Mouse (Mus musculus) bone marrow, adult 2 months (tissue): ENCODE data around the gene Slc35e2.

ENCODE experiments used
- CTCF ChIP-seq: fragments of 200-500 bp; IDR thresholded peaks from 2 replicates; pipeline ENCODE4 v1.5.1; 2011; ENCODE audit warnings: low read length, control low read depth; ENCODE audit not compliant: control insufficient read depth, insufficient read depth
- POLR2A ChIP-seq: fragments of 200-500 bp; IDR thresholded peaks from 2 replicates; pipeline ENCODE4 v1.6.1; 2011; ENCODE audit warnings: low read depth, mild to moderate bottlenecking, control low read depth, low read length, borderline replicate concordance; ENCODE audit not compliant: control insufficient read depth

GRCm38 (mm10) chr4:155575521-155575920 lies 25.7 kb upstream of the Slc35e2 start:
- TF ChIP-seq CTCF (no peak), POLR2A (no peak)
